Mouse (Mus musculus): ENCODE data around the gene Zic1.

GRCm38 (mm10) chr9:91384136-91384500 is 18.5 kb upstream of the Zic1 start:
- no peak for TF ChIP-seq CTCF (IDR thresholded peaks at IDR 0.05; ENCODE audit: low read depth)
- TF ChIP-seq EP300 (IDR thresholded peaks at IDR 0.05; ENCODE audit: low read depth), result no peak
